Mouse (Mus musculus) midbrain, embryonic 12.5 days (tissue): ENCODE data around the gene 9930022D16Rik. TPM values are rescaled to one million over a fixed set of nuclear protein-coding genes. Genes with fewer than 3 reads are reported as not detected.

Source experiments
- ATAC-seq: fragments of 200-750 bp; cut with Nextera tagmentation; 2 replicates; pipeline ENCODE4 v1.8.0; 2017; ENCODE audit warnings: low read depth, moderate TSS enrichment, moderate library complexity; ENCODE audit not compliant: low FRiP score
- H3K27ac ChIP-seq: fragments of 300-500 bp; sonication (generic); replicated peaks from 2 replicates; pipeline ENCODE4 v1.5.1; 2016; ENCODE audit warnings: mild to moderate bottlenecking
- H3K27me3 ChIP-seq: fragments of 300-500 bp; sonication (generic); 2 replicates; pipeline ENCODE4 v1.6.1; 2016; ENCODE audit warnings: mild to moderate bottlenecking
- H3K36me3 ChIP-seq: fragments of 300-500 bp; sonication (generic); 2 replicates; pipeline ENCODE4 v1.6.1; 2016
- H3K4me1 ChIP-seq: fragments of 300-500 bp; sonication (generic); 2 replicates; pipeline ENCODE4 v1.6.1; 2016
- H3K4me2 ChIP-seq: fragments of 300-500 bp; sonication (generic); replicated peaks from 2 replicates; pipeline ENCODE4 v1.6.1; 2016; ENCODE audit warnings: mild to moderate bottlenecking, moderate library complexity
- H3K4me3 ChIP-seq: fragments of 300-500 bp; sonication (generic); 2 replicates; pipeline ENCODE4 v1.5.1; 2016; ENCODE audit warnings: mild to moderate bottlenecking
- H3K9ac ChIP-seq: fragments of 300-500 bp; sonication (generic); replicated peaks from 2 replicates; pipeline ENCODE4 v1.6.1; 2016; ENCODE audit warnings: mild to moderate bottlenecking, moderate library complexity
- H3K9me3 ChIP-seq: fragments of 300-500 bp; sonication (generic); 2 replicates; pipeline ENCODE4 v1.6.1; 2016; ENCODE audit warnings: mild to moderate bottlenecking
- WGBS: fragments of 180-500 bp; shearing (Covaris S2); methylation state at CpG from one replicate; pipeline ENCODE4 v1.1.7; 2016; 5-methylcytosine and 5-hydroxymethylcytosine counted together
- polyA plus RNA-seq: library from polyadenylated mRNA; unstranded; fragments of >200 nt; fragmentation: Nextera tagmentation; extraction: Ambion mirVana; gene quantifications from 2 replicates; pipeline ENCODE4 v1.2.1, GENCODE M21; 2016

Gene 9930022D16Rik
- polyA plus RNA-seq, result not detected in 2 replicates

- Histone ChIP-seq H3K27ac (no peak within 1 kb of the TSS), H3K4me2 (no peak within 1 kb of the TSS), H3K27me3 (no peaks in the 10 kb centered on the region), H3K9me3 (no peaks in the 10 kb centered on the region), H3K4me3 (no peak within 1 kb of the TSS), H3K9ac (no peak within 1 kb of the TSS), H3K4me1 (no peaks in the 10 kb centered on the region), H3K36me3 (no peaks in the 10 kb centered on the region)
- 89% methylated on average over 6 of the region's 6 CpGs for WGBS
- ATAC-seq, result no peak
These were observed at the start of gene 9930022D16Rik for GRCm38 (mm10) chr11:109413617-109414016. TSS of gene 9930022D16Rik (plus strand) at chr11:109413917.

DNA sequence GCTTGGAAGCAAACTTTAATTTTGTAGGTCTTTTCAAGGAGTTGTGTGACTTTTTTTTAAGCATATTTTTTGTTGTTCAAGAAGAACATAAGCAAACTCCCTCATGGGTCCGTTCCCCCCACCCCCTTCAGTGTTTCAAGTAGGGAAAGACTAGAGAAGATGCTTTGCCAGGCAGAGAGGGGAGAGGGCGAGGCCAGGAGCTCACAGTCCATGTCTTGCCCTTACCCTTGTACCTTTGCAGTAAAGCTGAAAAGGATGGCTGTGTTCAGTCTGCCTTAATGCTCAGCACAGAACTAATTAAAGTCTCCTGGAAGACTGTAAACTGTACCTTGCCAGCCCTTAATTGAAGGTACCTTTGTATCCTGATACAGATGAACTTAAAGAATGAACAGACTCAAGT is 49.4 kb upstream of the 9930022D16Rik start:
- peaks cover 18% of the 10 kb centered on the region for H3K27me3 ChIP-seq
- H3K9me3 ChIP-seq, result no peaks in the 10 kb centered on the region
- H3K4me1 ChIP-seq, result peaks cover 56% of the 10 kb centered on the region
- H3K4me3 ChIP-seq, result peak overlapping the region; percentile 86
- no peak overlapping the region for H3K27ac ChIP-seq
- WGBS, result 50% methylated on average over 2 of the region's 2 CpGs
- ATAC-seq, result no peak
- H3K36me3 ChIP-seq, result peaks cover 24% of the 10 kb centered on the region
- peak overlapping the region; percentile 77 for H3K4me2 ChIP-seq
- H3K9ac ChIP-seq, result no peak overlapping the region

DNA sequence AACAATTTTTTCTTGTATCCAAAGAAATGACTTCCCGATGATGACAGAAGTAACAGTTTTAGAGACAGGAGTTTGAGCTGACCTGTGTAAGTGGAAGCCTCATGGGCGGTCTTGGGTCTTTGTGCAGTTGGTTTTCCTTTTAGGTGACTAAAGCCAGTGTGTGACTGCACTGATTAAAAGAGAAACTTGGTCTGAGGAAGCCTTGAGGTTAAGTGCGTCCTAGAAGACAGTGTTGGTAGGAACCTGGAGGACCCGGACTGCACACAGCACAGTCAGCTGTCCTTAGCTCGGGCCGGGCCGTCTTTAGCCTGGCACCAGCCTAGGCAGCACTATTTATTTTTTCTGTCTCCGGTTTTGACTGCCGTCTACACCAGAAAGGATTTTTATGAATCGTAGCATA is 48.8 kb upstream of the 9930022D16Rik start:
- H3K9ac ChIP-seq, result no peak overlapping the region
- no peak overlapping the region for H3K4me3 ChIP-seq
- H3K36me3 ChIP-seq, result peaks cover 24% of the 10 kb centered on the region
- H3K4me2 ChIP-seq, result peak overlapping the region; percentile 77
- H3K9me3 ChIP-seq, result no peaks in the 10 kb centered on the region
- no peak for ATAC-seq
- 88% methylated on average over 10 of the region's 10 CpGs for WGBS
- peaks cover 57% of the 10 kb centered on the region for H3K4me1 ChIP-seq
- no peak overlapping the region for H3K27ac ChIP-seq
- H3K27me3 ChIP-seq, result peaks cover 18% of the 10 kb centered on the region

GRCm38 (mm10) chr11:109365818-109366217 is 47.9 kb upstream of the 9930022D16Rik start:
- Histone ChIP-seq H3K4me2 (no peak overlapping the region), H3K27me3 (peaks cover 9% of the 10 kb centered on the region), H3K36me3 (peaks cover 24% of the 10 kb centered on the region), H3K4me1 (peaks cover 62% of the 10 kb centered on the region), H3K27ac (no peak overlapping the region), H3K9me3 (no peaks in the 10 kb centered on the region), H3K4me3 (no peak overlapping the region), H3K9ac (no peak overlapping the region)
- no peak for ATAC-seq
- WGBS, result 94% methylated on average over 5 of the region's 5 CpGs

DNA sequence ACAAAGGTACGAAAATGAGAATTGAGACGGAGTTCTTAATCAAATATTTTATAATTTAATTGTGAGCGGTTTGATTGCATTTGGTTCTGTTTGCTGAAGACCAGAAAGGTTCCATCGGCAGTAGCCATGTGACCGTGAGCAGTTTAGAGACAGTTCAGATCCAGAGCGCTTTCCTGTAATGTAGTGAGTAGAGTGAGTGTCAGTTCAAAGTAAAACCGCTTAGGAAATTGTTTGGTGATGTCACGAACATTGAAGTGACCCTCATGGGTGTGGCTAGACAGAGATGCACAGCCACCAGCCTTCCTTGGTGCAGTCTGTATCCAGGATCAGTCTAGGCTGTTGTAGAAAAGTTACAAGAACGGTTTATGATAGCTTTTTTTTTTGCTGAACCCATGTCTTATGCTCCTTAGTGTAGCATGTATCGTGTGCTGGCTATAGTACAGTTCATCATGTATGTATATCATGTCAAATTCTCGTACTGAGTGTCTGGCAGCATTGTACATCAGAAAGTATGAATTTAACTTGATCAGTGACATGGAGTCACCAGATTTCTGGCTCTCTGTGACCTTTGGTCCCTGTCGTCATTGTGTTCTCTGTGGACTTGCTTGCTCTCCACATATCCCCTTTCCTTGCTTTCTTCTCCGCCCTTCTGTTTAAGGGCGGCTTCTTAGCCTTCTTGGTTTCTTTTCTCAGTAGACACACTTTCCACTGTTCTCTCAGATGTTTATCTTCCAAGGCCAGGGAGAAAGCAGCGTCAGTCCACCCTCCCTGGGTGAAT is 46.7 kb upstream of the 9930022D16Rik start:
- H3K9me3 ChIP-seq, result no peaks in the 10 kb centered on the region
- peaks cover 52% of the 10 kb centered on the region for H3K4me1 ChIP-seq
- WGBS, result 86% methylated on average over 15 of the region's 15 CpGs
- no peaks in the 10 kb centered on the region for H3K27me3 ChIP-seq
- H3K4me2 ChIP-seq, result no peak overlapping the region
- H3K36me3 ChIP-seq, result peaks cover 24% of the 10 kb centered on the region
- no peak overlapping the region for H3K4me3 ChIP-seq
- H3K9ac ChIP-seq, result no peak overlapping the region; the same call in 1 of the 2 replicates
- no peak for ATAC-seq
- no peak overlapping the region for H3K27ac ChIP-seq

GRCm38 (mm10) chr11:109369026-109369637 is 44.6 kb upstream of the 9930022D16Rik start:
- no peaks in the 10 kb centered on the region for H3K27me3 ChIP-seq
- H3K9me3 ChIP-seq, result no peaks in the 10 kb centered on the region
- H3K27ac ChIP-seq, result no peak overlapping the region
- peaks cover 36% of the 10 kb centered on the region for H3K36me3 ChIP-seq
- H3K4me2 ChIP-seq, result no peak overlapping the region
- H3K4me1 ChIP-seq, result peaks cover 46% of the 10 kb centered on the region
- 94% methylated on average over 3 of the region's 3 CpGs for WGBS
- no peak overlapping the region for H3K9ac ChIP-seq
- ATAC-seq, result no peak
- H3K4me3 ChIP-seq, result no peak overlapping the region

DNA sequence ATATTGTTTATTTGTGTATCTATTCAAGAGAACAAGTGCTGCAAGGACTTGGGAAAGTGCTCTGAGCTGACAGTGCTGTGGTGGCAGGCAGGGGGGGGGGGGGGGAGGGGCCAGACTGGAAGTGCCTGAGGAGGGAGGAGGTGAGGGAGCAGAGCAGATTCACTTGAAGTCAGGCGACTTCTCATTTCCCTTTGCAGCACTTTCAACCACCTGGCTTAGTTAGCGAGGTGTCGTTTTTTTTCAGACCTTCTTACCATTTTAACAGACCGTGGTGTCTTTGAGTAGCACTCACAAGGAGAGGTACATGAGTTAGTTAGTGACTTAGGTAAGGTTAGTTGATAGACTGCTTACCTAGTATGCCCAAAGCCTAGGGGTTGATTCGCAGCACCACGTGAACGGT is 38.3 kb upstream of the 9930022D16Rik start:
- Histone ChIP-seq H3K27me3 (no peaks in the 10 kb centered on the region), H3K27ac (no peak overlapping the region), H3K4me2 (no peak overlapping the region), H3K4me3 (no peak overlapping the region), H3K9me3 (no peaks in the 10 kb centered on the region), H3K36me3 (peaks cover 13% of the 10 kb centered on the region), H3K4me1 (peaks cover 21% of the 10 kb centered on the region), H3K9ac (no peak overlapping the region)
- 76% methylated on average over 7 of the region's 7 CpGs for WGBS
- ATAC-seq, result no peak

DNA sequence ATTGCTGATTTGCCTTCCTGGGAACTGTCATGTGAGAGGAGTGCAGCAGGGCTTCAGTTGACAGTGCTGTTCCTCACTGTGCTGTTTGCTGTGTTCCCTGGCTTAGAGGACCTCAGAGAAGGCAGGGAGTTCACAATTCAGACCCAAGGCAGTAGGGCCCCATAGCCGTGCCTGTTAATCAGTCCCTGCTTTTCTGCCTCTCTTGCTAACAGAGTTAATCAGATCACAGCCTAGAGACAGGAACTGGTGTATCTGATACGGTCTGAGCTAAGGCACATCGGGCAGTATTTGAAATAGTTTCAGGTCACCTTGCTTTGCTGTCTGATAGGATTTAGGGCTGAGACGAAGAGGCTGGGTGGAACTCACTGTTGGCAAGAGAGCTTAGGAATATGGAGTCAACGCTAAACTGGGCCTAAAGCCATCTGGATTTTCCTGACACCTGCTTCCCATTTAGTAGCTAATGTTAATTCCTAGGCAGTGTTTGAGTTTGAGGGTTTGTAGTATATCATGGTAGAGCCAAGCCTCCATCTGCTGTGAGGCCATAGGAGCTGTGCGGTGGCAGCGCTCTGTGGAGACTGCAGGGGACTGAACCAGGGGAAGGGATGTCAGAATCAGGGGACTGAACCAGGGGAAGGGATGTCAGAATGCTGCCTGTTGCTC is 37.1 kb upstream of the 9930022D16Rik start:
- Histone ChIP-seq H3K27me3 (no peaks in the 10 kb centered on the region), H3K4me2 (no peak overlapping the region), H3K9me3 (no peaks in the 10 kb centered on the region), H3K4me1 (peaks cover 21% of the 10 kb centered on the region), H3K4me3 (no peak overlapping the region), H3K36me3 (peaks cover 13% of the 10 kb centered on the region), H3K27ac (no peak overlapping the region), H3K9ac (no peak overlapping the region)
- no peak for ATAC-seq
- WGBS, result 57% methylated on average over 7 of the region's 7 CpGs

GRCm38 (mm10) chr11:109377477-109377876 is 36.2 kb upstream of the 9930022D16Rik start:
- peak; percentile 49; the same call in 1 of the 2 replicates for ATAC-seq
- Histone ChIP-seq H3K4me2 (no peak overlapping the region), H3K4me1 (peaks cover 21% of the 10 kb centered on the region), H3K27ac (no peak overlapping the region), H3K4me3 (no peak overlapping the region), H3K27me3 (no peaks in the 10 kb centered on the region), H3K36me3 (peaks cover 13% of the 10 kb centered on the region), H3K9me3 (no peaks in the 10 kb centered on the region), H3K9ac (no peak overlapping the region)
- WGBS, result 70% methylated on average over 10 of the region's 10 CpGs

- WGBS, result 74% methylated on average over 7 of the region's 7 CpGs
- Histone ChIP-seq H3K36me3 (peaks cover 10% of the 10 kb centered on the region), H3K4me1 (peaks cover 21% of the 10 kb centered on the region), H3K4me3 (no peak overlapping the region), H3K9me3 (no peaks in the 10 kb centered on the region), H3K4me2 (no peak overlapping the region), H3K9ac (no peak overlapping the region), H3K27me3 (no peaks in the 10 kb centered on the region), H3K27ac (no peak overlapping the region)
- ATAC-seq, result no peak
These were observed 35.7 kb upstream of the 9930022D16Rik start for GRCm38 (mm10) chr11:109378051-109378450.

DNA sequence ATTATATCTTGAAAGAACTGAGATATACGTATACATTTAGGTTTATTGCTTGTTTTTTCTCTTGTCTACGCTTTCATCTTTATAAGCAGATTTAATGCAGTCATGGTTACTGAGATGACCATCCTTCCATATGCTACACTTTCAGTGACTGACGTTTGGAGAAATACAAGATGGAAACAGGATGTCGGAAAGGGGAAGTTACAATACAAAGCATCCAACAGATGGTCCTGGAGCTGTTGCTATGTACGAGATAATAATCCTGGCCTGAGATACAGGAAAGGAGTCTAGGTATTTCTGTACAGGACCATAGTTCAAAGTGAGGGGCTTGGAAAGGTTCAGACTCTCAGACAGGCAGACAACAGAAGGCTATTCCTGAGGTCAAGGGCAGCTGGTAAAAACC is 33.1 kb upstream of the 9930022D16Rik start:
- Histone ChIP-seq H3K9me3 (no peaks in the 10 kb centered on the region), H3K36me3 (no peaks in the 10 kb centered on the region), H3K27me3 (no peaks in the 10 kb centered on the region), H3K27ac (no peak overlapping the region), H3K4me2 (no peak overlapping the region), H3K9ac (no peak overlapping the region), H3K4me1 (peaks cover 21% of the 10 kb centered on the region), H3K4me3 (no peak overlapping the region)
- ATAC-seq, result no peak
- 87% methylated on average over 5 of the region's 5 CpGs for WGBS

GRCm38 (mm10) chr11:109385296-109385695 is 28.4 kb upstream of the 9930022D16Rik start:
- no peak for ATAC-seq
- Histone ChIP-seq H3K36me3 (no peaks in the 10 kb centered on the region), H3K4me3 (no peak overlapping the region), H3K4me1 (no peaks in the 10 kb centered on the region), H3K27me3 (no peaks in the 10 kb centered on the region), H3K9me3 (no peaks in the 10 kb centered on the region), H3K9ac (no peak overlapping the region), H3K4me2 (no peak overlapping the region), H3K27ac (no peak overlapping the region)
- WGBS, result 95% methylated on average over 8 of the region's 8 CpGs
